Mouse (Mus musculus): ENCODE results near the gene 1700020L24Rik.

Gene 1700020L24Rik

DNA sequence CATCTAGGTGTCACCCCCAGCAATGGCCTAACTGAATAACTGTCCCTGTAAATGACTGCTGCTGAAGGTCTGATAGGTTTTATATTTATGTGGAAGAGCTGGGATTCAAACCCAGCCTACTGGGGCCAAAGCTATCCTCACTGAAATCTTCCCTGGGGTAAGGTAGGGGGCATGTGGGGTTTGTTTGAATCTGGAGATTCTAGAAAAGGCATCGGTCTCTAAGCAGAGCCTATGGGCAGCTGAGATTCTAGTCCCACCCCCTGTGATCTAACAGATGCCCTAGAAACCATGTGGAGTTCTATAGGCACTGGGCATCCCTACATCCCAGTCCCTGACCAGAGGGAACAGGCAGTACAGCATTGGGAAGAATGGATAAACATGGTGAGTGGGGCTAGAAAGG is at the start of gene 1700020L24Rik:
Gene 1700020L24Rik (plus strand): TSS at position 301 of the 400 bp plus-strand sequence.
- DNase-seq (ENCODE audit: low read depth, low spot score) = no peak

- DNase-seq (ENCODE audit: low read depth, low spot score) = no peak
Measured at GRCm38 (mm10) chr11:83393062-83393461, 44.4 kb upstream of the 1700020L24Rik start.

DNA sequence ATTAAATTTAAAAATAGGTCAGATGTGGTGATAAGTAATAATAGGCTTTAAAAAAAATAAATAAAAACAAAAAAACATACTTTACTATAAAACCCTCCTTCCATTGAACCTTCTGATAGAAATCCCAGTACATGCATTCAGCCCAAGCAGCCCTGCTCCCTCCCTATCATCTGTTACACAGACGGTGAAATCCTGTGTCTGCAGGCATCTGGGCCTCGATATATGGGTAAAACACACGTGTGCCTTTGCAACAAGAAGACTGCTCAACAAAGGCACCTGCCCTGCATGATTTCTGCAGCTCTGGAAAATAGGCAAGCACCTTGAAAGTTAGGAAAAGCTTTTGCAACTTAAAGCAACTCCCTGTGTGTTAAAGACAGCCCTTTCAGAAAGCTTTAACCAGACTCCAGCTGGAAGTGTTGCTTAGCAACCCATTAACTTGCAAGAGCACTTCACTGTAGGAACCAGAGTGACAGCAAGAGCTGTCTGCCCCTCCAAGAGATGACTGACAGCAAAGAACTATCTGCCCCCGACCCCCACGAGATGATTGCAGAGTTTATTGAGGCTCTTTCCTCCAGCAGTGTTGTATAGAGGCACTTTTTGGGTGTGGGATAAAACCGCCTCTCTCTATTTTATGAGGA is 42.6 kb upstream of the 1700020L24Rik start:
- no peak for DNase-seq (ENCODE audit: low read depth, low spot score)

DNA sequence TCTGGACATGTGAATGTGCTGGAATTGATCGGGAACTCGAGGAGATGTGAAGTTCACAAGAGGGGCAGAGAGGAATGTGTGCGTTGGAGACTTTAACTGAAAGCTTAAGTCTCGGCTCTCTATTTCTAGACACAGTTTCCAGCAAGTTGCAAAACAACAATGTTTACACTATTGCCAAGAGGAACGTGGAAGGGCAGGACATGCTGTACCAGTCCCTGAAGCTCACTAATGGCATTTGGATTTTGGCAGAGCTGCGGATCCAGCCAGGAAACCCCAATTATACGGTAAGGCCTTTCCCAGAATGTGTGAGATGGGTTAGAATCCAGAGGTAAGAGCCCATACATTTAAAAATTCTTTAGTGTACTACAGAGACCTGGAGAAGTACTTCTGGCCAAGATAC is 39.9 kb upstream of the 1700020L24Rik start:
- DNase-seq (ENCODE audit: low read depth, low spot score) = no peak

DNA sequence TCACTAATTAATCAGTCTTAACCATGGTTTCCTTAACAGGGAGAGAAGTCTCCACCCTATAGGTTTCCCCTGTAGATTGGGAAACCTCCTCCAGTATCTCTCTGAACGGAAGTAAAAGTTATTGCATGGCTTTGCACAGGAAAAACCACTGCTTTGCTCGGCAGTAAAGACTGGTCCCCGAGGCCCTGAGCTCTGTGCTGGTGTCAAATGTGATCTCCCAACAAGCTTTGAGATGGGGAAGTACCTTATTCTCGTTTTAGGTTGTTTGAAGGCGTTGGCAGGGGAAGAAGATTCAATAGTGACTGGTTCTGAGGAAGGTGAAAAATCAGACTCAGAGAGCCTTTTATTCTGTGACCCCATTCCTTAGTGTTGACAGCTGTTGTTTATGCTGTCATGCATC is 38.8 kb upstream of the 1700020L24Rik start:
- DNase-seq (ENCODE audit: low read depth, low spot score) = no peak

GRCm38 (mm10) chr11:83403787-83404186 is 33.7 kb upstream of the 1700020L24Rik start:
- no peak for DNase-seq (ENCODE audit: low read depth, low spot score)

DNA sequence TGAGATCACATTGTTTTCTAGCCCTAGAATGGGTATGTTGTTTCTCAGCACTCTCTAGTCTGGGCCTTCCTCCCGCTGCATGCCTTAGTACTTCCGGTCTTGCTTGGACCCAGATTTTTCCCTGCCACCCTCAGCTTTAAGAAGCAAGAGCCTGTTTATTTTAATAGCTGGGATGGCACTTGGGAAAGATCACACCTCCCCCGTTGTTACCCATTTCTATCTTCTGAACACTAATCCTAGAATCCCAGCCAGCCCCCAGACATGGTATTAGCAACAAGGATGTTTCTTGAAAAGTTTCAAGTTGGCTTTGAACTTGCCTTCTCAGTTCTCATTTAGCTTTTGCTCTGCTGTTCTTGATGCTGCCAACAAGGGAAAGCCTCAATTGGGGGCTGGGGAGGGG is 31.1 kb upstream of the 1700020L24Rik start:
- no peak for DNase-seq (ENCODE audit: low read depth, low spot score)

DNA sequence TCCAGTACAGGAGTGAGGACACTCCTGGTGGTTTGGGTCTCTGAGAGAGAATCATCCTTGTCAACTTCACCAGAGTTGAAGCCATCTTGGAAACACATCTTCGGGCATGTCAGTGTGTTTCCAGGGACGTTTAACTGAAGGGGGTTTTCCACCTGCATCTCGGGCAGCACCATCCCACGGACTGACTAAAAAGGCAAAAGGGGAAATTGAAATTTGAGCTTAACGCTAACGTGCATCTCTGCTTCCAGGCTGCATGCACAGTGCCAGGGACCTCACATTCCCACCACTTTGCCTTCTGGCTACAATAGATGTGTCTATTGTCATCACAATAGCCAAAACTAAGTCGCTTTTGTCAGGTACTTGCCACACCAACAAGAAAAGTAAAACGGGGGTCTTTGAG is 29.2 kb upstream of the 1700020L24Rik start:
- DNase-seq (ENCODE audit: low read depth, low spot score) = no peak

DNA sequence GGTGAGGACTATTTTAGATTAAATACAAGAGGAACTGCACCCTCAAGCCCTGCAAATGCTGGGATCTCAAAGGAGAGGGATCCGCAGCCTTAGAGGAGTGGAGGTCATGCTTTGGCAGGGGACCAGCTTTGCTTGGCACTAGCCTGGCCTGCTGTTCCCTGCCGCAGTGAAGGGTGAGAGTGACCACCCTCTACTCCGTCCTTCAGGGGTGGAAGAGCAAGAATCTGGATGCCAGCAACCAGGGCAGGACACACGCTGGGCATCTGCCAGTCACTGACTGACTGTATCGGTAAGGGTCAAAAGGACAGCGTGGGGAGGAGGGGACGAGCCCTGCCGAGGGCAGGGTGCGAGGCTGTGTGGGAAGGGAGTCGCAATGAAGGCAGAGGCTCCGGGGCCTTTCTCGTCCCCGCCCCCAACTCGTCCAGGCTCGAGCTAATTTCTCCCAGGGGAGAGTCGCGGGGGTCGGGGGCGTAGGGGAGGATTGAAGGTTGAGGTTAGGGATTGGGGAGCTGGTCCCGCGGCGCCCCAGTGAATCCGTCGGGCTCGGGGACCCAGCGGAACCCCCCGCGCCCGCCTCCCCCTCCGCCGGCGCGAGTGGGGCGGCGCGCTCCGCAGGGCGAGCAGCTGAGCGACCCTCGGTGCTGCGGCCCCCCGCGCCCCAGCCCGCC is 28.3 kb upstream of the 1700020L24Rik start, which contains the start of gene Rasl10b:
Gene Rasl10b (plus strand): TSS at position 51 of the 668 bp plus-strand sequence.
- no peak for DNase-seq (ENCODE audit: low read depth, low spot score)

DNA sequence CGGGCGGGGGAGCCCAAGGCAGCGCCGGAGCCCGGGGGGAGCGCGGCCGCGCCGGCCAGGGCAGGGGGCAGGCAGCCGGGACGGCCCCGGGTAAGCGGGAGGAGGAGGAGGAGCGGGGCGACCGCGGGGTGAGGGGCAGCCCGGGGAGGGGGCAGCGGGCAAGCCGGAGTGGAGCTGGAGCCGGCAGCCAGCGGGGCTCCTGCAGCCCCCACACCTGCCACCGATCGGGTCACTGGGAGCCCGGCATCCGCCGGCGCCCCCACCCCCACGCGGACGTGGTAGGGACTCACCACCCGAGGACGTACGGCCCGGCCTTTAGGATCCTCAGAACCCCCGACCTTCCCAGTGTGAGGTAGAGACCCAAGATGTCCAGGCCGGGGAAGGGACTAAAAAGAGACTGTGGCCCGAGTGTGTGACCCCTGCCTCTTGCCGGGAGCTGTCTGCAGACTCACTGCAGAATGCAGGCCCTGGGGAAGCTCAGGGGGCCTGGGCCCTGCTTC is 27.6 kb upstream of the 1700020L24Rik start:
- no peak for DNase-seq (ENCODE audit: low read depth, low spot score)

DNA sequence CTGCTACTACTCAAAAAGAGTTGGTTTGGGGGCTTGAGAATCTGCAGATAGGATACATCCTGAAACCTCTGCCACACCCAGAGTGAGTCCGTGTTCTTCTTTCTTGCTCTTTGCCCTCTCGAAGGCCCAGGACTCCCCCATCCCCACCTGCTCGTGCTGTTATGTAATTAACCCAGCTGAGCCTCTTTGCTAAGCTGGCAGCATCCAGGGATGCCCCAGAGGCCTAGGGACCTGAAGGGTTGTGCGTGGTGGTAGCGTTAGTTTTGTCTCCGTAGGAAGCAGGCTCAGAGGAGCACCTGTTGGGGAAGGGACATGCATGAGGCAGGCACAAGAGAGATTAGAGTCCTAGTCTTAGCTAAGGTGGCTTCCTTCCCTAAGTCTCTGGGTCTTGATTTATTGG is 27.0 kb upstream of the 1700020L24Rik start:
- no peak for DNase-seq (ENCODE audit: low read depth, low spot score)

DNA sequence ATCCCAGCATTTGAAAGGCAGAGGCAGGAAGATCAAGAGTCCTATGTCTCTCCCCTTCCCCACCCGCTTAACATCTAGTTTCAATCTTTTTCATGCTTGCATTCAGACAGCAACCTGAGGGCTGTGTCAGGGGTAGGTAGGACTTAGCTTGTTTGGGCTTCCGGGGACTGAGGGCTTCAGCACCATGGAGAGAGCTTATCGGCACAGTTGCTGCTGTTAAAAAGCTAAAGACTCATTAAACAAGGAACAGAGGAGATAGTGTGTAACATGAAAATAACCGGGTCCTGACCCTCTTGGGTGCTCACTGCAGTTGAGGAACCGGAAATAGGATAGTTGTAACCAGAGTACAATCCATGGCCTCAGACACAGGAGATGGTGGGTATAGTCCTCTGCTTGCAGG is 20.4 kb upstream of the 1700020L24Rik start:
- peak; percentile 52 for DNase-seq (ENCODE audit: low read depth, low spot score)

DNA sequence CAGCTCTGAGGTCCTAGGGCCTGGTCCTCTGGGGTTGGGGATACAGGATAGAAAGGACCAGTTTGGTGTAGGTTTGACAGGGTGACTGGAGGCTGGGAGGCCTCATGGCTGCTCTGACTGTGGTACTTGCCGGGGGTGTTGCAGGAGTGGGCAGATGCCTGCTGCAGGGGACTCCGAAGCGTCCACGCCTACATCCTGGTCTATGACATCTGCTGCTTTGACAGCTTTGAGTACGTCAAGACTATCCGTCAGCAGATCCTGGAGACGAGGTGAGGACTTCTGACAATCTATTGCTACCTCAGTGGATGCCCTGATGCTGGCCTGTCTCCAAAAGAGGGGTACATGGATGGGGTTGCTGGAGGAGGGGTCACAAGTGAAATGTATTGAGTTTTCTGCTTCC is 19.8 kb upstream of the 1700020L24Rik start:
- no peak for DNase-seq (ENCODE audit: low read depth, low spot score)

DNA sequence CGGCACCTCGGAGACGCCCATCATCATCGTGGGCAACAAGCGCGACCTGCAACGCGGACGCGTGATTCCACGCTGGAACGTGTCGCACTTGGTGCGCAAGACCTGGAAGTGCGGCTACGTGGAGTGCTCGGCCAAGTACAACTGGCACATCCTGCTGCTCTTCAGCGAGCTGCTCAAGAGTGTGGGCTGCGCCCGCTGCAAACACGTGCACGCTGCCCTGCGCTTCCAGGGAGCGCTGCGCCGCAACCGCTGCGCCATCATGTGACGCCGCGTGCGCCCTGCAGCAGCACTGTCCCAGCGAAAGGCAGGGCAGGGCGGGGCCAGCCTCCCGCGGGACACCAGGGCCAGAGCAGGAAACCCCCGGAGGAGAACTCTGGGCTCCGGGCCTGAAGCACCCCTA is 18.9 kb upstream of the 1700020L24Rik start:
- DNase-seq (ENCODE audit: low read depth, low spot score) = no peak

- DNase-seq (ENCODE audit: low read depth, low spot score) = peak; percentile 25
Measured at GRCm38 (mm10) chr11:83420338-83420737, 17.1 kb upstream of the 1700020L24Rik start.

DNA sequence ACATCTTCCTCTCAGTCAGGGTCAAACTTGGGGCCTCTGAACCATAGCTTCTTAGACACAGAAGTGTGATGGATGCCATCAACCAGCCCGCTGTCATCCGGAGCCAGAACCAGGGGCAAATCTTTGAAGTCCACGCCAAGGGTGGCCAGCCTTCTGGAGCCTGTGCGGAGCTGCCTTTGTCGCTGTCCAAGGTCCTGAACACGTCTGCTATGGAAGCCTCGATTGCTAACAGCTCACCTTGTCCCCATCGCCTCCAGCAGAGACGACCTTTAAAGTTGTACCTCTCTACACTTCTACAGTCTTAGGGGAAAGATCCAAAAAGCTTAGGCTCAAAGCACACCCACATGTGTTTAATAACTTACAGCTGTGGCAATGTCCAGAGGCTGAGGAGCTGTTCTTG is 16.2 kb upstream of the 1700020L24Rik start:
- DNase-seq (ENCODE audit: low read depth, low spot score) = peak; percentile 69

- DNase-seq (ENCODE audit: low read depth, low spot score) = peak; percentile 72
Measured at GRCm38 (mm10) chr11:83424681-83425080, 12.8 kb upstream of the 1700020L24Rik start.

DNA sequence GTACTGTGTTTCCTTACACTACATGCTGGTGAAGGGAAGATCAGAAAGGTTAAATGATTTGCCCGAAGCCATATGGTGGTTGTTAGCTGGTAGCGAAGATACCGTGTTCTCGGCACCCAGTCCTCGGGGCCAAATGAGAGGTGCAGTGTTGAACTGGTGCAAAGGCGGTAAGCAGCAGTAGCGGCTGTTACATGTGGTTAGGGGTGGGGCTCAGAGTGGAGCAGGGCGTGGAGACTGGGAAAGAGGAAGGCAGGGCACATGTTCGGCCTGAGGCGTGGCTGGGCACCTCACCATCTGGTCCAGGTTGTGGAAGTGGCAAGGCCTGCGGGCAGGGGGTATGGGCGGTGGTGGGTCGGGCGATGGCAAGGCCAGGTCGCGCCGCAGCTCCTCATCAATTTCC is 10.5 kb upstream of the 1700020L24Rik start:
- no peak for DNase-seq (ENCODE audit: low read depth, low spot score)

- DNase-seq (ENCODE audit: low read depth, low spot score) = no peak
Measured at GRCm38 (mm10) chr11:83429355-83429754, 8.1 kb upstream of the 1700020L24Rik start, which contains the start of gene Gas2l2. TSS of gene Gas2l2 (minus strand) at chr11:83429455.

- no peak for DNase-seq (ENCODE audit: low read depth, low spot score)
Measured at GRCm38 (mm10) chr11:83432533-83432932, 4.9 kb upstream of the 1700020L24Rik start.

DNA sequence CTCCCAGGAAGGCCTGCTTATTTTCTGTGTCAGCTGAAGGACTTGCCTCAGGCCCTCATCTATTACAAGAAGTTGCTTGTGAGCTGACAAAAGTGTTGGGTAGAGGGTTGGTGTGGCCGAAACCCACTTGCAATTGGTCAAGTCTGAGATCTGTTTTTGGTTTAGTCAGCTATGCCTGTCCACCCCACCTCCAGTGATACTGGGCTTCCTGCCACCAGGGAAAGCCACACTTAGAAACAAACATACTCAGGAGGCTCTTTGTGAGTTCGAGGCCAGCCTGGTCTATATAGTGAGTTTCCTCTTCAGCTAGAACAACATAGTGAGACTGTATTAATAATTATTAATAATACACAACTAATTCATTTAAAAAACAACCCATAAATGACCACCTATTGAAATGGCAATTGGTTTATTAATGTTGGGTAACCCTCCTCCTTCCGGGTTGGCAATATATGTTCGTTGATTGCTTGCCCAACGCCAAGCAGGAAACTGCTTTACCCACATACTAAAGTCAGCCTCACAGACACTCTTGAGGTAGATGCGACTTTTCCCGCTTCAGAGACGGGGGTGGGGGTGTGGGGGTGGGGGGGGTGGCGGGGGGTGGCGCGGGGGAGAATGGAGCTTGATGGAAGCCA is 2.1 kb downstream of the 1700020L24Rik start:
- DNase-seq (ENCODE audit: low read depth, low spot score) = peak; percentile 23
